Mouse (Mus musculus) midbrain, embryonic 12.5 days (tissue): Measurements from ENCODE around the gene Gm42906. TPM values are rescaled to one million over a fixed set of nuclear protein-coding genes. Genes with fewer than 3 reads are reported as not detected.

Experiments
- ATAC-seq: fragments of 200-750 bp; cut with Nextera tagmentation; 2 replicates; pipeline ENCODE4 v1.8.0; 2017; ENCODE audit warnings: low read depth, moderate TSS enrichment, moderate library complexity; ENCODE audit not compliant: low FRiP score
- H3K27ac ChIP-seq: fragments of 300-500 bp; sonication (generic); replicated peaks from 2 replicates; pipeline ENCODE4 v1.5.1; 2016; ENCODE audit warnings: mild to moderate bottlenecking
- H3K27me3 ChIP-seq: fragments of 300-500 bp; sonication (generic); 2 replicates; pipeline ENCODE4 v1.6.1; 2016; ENCODE audit warnings: mild to moderate bottlenecking
- H3K36me3 ChIP-seq: fragments of 300-500 bp; sonication (generic); 2 replicates; pipeline ENCODE4 v1.6.1; 2016
- H3K4me1 ChIP-seq: fragments of 300-500 bp; sonication (generic); 2 replicates; pipeline ENCODE4 v1.6.1; 2016
- H3K4me2 ChIP-seq: fragments of 300-500 bp; sonication (generic); replicated peaks from 2 replicates; pipeline ENCODE4 v1.6.1; 2016; ENCODE audit warnings: mild to moderate bottlenecking, moderate library complexity
- H3K4me3 ChIP-seq: fragments of 300-500 bp; sonication (generic); 2 replicates; pipeline ENCODE4 v1.5.1; 2016; ENCODE audit warnings: mild to moderate bottlenecking
- H3K9ac ChIP-seq: fragments of 300-500 bp; sonication (generic); replicated peaks from 2 replicates; pipeline ENCODE4 v1.6.1; 2016; ENCODE audit warnings: mild to moderate bottlenecking, moderate library complexity
- H3K9me3 ChIP-seq: fragments of 300-500 bp; sonication (generic); 2 replicates; pipeline ENCODE4 v1.6.1; 2016; ENCODE audit warnings: mild to moderate bottlenecking
- WGBS: fragments of 180-500 bp; shearing (Covaris S2); methylation state at CpG from one replicate; pipeline ENCODE4 v1.1.7; 2016; 5-methylcytosine and 5-hydroxymethylcytosine counted together
- polyA plus RNA-seq: library from polyadenylated mRNA; unstranded; fragments of >200 nt; fragmentation: Nextera tagmentation; extraction: Ambion mirVana; gene quantifications from 2 replicates; pipeline ENCODE4 v1.2.1, GENCODE M21; 2016

Gene Gm42906
- polyA plus RNA-seq, 1 experiment from 2014 or later: not detected

DNA sequence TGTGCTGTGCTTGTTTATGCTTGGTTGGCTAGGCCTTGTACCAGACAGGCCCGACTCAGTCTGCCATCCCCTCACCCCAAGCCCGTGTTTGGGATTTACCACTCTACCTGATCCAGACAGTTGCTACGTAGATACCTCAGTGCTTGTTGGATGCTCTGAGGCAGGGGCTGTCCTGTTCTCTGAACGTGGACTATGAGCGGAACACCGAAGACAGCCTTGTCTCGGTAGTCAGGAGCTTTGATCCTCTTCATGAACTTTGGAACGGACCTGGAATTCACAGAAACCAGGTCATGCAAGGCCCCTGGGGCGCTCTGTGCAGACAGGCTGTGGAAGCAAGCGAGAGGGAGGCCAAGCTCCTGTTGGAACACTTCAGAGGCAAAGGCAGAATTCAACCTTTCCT is 368.6 kb downstream of the Gm42906 start:
- H3K27ac ChIP-seq: no peak overlapping the region
- WGBS: 92% methylated on average over 10 of the region's 10 CpGs
- no peak overlapping the region for H3K9ac ChIP-seq
- H3K4me3 ChIP-seq: no peak overlapping the region
- peaks cover 8% of the 10 kb centered on the region; the same call in 1 of the 2 replicates for H3K4me1 ChIP-seq
- no peaks in the 10 kb centered on the region for H3K36me3 ChIP-seq
- ATAC-seq: no peak
- no peaks in the 10 kb centered on the region for H3K9me3 ChIP-seq
- H3K4me2 ChIP-seq: no peak overlapping the region
- no peaks in the 10 kb centered on the region for H3K27me3 ChIP-seq

DNA sequence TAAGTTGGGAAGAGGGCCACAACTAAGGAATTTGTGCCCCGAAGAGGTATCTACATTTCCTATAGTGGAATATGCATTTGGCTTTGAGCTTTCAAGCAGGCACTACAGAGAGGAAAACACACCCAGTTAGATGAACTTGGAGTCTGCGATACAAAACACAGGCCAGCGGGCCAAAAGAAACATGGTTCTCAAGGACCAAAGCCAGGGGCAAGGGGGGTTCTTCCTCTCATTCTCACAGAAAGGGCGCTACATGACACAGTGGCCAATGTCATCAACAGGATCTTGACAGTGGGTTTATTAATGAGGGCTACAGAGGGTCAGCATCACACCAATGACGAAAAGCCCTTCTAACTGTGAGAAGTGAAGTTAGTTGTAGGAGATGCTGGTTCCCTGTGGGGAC is 370.2 kb downstream of the Gm42906 start:
- no peak overlapping the region for H3K4me3 ChIP-seq
- 94% methylated on average over 5 of the region's 5 CpGs for WGBS
- H3K36me3 ChIP-seq: no peaks in the 10 kb centered on the region
- H3K9me3 ChIP-seq: no peaks in the 10 kb centered on the region
- H3K27me3 ChIP-seq: no peaks in the 10 kb centered on the region
- H3K9ac ChIP-seq: no peak overlapping the region
- H3K4me1 ChIP-seq: peaks cover 10% of the 10 kb centered on the region; the same call in 1 of the 2 replicates
- no peak overlapping the region for H3K27ac ChIP-seq
- H3K4me2 ChIP-seq: no peak overlapping the region
- no peak for ATAC-seq

DNA sequence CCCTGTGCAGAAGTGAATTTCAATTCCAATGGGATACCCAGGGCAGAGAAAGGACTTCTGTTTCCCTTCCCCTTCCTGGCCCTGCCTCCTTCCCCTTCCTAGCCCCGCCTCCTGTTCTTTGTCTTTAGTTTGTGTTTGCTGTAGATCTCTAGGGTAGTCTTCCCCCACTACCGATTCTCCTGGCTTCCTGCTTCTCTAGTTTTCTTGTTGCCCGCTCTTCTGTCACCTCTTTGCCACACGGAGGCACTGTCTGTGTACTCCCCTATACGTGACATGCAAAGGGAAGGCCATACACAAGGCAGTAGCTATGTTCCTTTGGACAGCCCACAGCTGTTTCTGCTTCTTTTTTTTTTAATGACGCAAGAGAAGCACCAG is 371.1 kb downstream of the Gm42906 start:
- Histone ChIP-seq H3K27ac (no peak overlapping the region), H3K27me3 (no peaks in the 10 kb centered on the region), H3K9ac (no peak overlapping the region), H3K36me3 (no peaks in the 10 kb centered on the region), H3K4me2 (no peak overlapping the region), H3K9me3 (no peaks in the 10 kb centered on the region), H3K4me3 (no peak overlapping the region), H3K4me1 (peaks cover 10% of the 10 kb centered on the region; the same call in 1 of the 2 replicates)
- WGBS: 72% methylated on average over 6 of the region's 6 CpGs
- ATAC-seq: no peak

DNA sequence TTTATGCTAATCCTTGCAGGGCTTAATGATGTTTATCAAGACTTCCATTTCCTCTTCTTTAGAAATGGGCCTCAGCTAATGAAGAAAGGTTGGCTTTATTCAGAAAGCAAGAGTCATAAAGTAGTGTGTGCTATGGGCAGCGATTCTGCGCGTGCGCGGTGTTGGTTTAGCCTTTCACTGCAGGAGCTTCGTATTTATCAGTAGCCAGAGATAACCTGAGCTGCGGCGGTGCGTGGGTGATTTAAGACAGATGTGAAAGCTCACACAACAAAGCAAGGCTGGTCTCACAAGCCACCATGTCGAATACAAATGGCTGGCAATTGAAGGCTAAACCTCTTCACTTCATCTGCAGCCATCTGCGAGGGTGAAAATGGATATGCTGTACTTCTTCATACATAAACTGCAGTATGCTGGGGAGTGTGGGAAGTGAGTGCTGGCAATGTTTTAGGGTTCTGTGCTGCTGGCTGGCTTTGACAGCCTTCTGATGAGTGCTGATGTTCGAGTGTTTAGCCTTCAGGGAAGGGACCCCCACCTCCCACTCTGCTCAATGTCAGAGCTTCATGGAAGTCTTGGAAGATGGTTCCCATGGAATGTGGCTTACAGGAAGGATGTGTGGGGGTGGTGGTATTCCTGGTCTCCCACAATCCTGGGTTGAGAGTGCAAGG is 371.6 kb downstream of the Gm42906 start:
- Histone ChIP-seq H3K9ac (no peak overlapping the region), H3K9me3 (no peaks in the 10 kb centered on the region), H3K36me3 (no peaks in the 10 kb centered on the region), H3K27me3 (no peaks in the 10 kb centered on the region), H3K4me1 (peaks cover 10% of the 10 kb centered on the region; the same call in 1 of the 2 replicates), H3K4me2 (no peak overlapping the region), H3K27ac (peak overlapping the region; percentile 11; the same call in 1 of the 2 replicates), H3K4me3 (no peak overlapping the region)
- no peak for ATAC-seq
- 74% methylated on average over 12 of the region's 12 CpGs for WGBS

DNA sequence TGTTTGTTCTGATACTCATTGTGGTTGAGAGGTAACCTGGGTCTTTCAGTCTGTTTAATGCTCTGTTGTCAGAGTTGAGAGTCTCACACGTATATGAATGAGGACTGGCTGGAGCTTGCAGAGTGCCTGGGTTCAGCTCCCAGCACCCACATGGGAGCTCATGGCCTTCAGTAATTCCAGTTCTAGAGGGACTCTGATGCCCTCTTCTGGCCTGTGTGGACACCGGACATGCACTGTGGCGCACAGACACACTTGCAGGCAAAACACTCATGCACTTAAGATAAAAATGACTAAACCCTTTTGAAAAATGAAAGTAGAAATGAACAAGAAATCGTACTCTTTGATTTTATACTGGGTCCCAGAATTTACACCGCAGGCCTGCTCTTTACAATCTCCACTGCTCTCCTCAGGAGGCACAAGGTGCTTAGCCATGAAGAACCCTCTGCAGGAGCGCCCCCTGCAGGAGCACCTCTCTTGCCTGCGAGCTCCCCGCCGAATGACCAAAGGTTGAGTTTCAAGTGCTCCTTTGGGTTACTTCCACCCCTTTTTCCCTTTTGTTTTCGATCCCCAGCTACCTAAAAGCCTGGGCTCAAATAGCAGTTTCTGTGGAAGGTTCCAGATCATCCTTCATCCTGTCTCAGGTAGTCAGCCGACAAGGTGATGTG is 372.4 kb downstream of the Gm42906 start:
- no peak overlapping the region for H3K27ac ChIP-seq
- H3K4me3 ChIP-seq: no peak overlapping the region
- no peaks in the 10 kb centered on the region for H3K36me3 ChIP-seq
- no peak for ATAC-seq
- H3K4me1 ChIP-seq: peaks cover 7% of the 10 kb centered on the region; the same call in 1 of the 2 replicates
- no peak overlapping the region for H3K9ac ChIP-seq
- WGBS: 91% methylated on average over 11 of the region's 11 CpGs
- no peak overlapping the region for H3K4me2 ChIP-seq
- no peaks in the 10 kb centered on the region for H3K9me3 ChIP-seq
- H3K27me3 ChIP-seq: no peaks in the 10 kb centered on the region

DNA sequence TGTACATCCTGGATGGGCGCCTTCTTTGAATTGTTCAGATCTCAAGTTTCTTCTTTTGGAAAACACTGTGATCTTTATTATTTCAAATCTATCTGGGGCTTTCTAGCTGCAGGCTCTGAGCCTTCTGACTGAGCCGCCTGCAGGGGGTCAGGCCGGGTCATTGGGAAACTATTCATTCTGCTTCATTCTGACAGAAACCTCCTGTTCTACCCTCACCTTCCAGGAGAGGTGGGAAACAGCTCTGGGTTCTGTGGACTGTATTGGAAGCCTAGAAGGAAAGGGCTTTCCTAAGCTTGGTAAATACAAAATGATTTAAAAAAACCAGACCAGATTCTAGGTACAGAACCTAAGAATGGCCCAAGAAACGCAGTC is 373.2 kb downstream of the Gm42906 start:
- H3K4me1 ChIP-seq: peaks cover 7% of the 10 kb centered on the region; the same call in 1 of the 2 replicates
- H3K27me3 ChIP-seq: no peaks in the 10 kb centered on the region
- no peak overlapping the region for H3K27ac ChIP-seq
- 39% methylated on average over 4 of the region's 4 CpGs for WGBS
- no peak overlapping the region for H3K4me3 ChIP-seq
- ATAC-seq: no peak
- no peak overlapping the region for H3K9ac ChIP-seq
- H3K36me3 ChIP-seq: no peaks in the 10 kb centered on the region
- H3K9me3 ChIP-seq: no peaks in the 10 kb centered on the region
- H3K4me2 ChIP-seq: no peak overlapping the region

DNA sequence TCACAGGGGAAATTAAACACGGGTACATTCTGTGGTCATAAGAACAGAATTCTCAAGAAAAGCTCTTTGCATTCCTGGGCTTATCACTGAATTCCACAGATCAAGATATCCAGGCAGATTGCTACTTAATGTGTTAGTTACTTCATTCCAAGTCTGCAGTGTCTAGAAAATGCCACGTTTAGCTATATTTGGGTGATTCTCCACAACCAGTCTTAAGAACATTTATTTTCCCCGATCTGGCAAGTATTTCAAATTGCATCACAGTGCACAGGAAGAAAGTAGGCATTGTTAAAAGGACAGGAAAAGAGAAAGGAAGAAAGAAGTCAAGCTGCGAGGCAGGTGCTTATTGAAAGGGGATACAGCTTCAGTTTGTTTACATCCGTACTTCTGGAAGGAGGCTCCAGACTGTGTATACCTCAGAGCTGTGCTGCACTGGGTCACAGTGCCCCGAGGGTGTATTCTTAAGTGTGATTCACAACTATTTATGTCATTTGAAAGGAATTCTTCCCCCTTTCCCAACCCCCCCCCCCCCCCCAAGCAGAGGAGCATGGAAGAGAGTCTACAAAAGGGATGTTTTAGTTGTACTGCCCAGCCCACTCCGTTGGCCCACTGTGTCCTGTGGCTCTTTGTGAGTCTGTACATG is 373.7 kb downstream of the Gm42906 start:
- Histone ChIP-seq H3K27ac (no peak overlapping the region), H3K4me1 (peaks cover 7% of the 10 kb centered on the region; the same call in 1 of the 2 replicates), H3K9ac (no peak overlapping the region), H3K4me3 (no peak overlapping the region), H3K9me3 (no peaks in the 10 kb centered on the region), H3K4me2 (no peak overlapping the region), H3K36me3 (no peaks in the 10 kb centered on the region), H3K27me3 (no peaks in the 10 kb centered on the region)
- WGBS: 41% methylated on average over 7 of the region's 7 CpGs
- peak; percentile 49; the same call in 1 of the 2 replicates for ATAC-seq

DNA sequence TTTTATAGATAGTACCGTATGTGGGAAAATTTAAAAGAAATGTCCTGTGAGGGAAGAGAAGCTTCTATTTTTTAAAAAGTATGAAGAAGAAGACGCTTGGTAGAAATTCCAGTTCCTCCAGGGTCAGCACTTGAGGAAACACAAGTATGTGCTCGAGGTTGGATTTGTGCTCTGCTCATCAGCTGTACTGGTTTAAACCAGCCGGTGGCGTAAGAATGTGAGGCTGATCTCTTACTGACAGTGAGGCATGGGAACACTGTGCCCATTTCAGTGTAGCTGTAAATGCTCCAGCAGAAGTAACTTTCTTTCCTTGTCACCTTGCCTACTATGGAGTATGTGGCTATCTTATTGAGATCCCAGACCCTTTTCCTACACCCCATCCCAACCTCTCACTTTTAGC is 374.8 kb downstream of the Gm42906 start:
- no peaks in the 10 kb centered on the region for H3K36me3 ChIP-seq
- H3K27me3 ChIP-seq: no peaks in the 10 kb centered on the region
- H3K4me2 ChIP-seq: no peak overlapping the region
- no peak overlapping the region for H3K27ac ChIP-seq
- peaks cover 7% of the 10 kb centered on the region; the same call in 1 of the 2 replicates for H3K4me1 ChIP-seq
- 92% methylated on average over 5 of the region's 5 CpGs for WGBS
- ATAC-seq: no peak
- H3K4me3 ChIP-seq: no peak overlapping the region
- no peaks in the 10 kb centered on the region for H3K9me3 ChIP-seq
- H3K9ac ChIP-seq: no peak overlapping the region

DNA sequence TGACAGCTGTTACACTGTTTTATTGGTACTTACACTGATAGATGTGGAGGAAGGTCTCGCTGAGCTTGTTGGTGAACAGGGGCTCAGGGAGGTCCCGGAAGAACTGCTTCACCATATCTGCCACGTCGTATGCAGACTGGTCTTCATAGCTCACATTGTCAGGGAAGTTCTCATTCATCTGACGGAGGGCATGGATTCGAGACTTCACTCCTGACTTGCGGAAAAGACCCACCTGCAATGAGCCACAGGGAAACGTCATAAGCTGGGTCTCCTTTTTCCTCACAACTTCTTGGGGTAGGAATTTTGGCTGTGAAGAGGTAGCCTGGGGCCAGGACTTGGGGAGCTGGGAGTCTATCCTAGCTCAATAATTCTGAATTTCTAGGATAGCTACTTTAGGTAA is 375.6 kb downstream of the Gm42906 start:
- no peak overlapping the region for H3K4me3 ChIP-seq
- no peaks in the 10 kb centered on the region for H3K36me3 ChIP-seq
- no peaks in the 10 kb centered on the region for H3K9me3 ChIP-seq
- no peak overlapping the region for H3K27ac ChIP-seq
- WGBS: 96% methylated on average over 8 of the region's 8 CpGs
- no peak overlapping the region for H3K9ac ChIP-seq
- H3K4me1 ChIP-seq: peaks cover 7% of the 10 kb centered on the region; the same call in 1 of the 2 replicates
- H3K27me3 ChIP-seq: no peaks in the 10 kb centered on the region
- no peak overlapping the region for H3K4me2 ChIP-seq
- ATAC-seq: no peak

DNA sequence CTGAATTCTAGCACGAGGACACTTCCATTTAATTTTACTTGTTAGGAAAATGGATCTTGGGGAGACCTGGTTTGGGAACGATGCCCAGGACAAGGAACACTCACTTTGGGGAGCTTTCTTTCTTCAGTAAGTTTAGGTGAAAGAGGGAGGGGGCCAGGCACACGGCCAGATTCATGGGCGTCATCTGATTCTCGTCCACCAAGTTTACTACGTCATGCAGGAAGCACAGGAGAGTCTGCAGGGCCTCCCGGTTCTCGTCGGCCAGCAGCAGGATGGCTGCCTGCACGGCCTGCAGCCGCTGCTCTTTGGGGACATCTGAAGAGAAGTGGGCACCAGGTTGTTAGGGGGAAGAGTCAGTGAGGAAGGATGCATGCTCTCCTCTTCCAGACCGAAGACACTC is 380.5 kb downstream of the Gm42906 start:
- Histone ChIP-seq H3K4me2 (no peak overlapping the region), H3K36me3 (no peaks in the 10 kb centered on the region), H3K9ac (no peak overlapping the region), H3K27ac (no peak overlapping the region), H3K4me3 (no peak overlapping the region), H3K27me3 (no peaks in the 10 kb centered on the region), H3K9me3 (no peaks in the 10 kb centered on the region), H3K4me1 (no peaks in the 10 kb centered on the region)
- ATAC-seq: no peak
- WGBS: 83% methylated on average over 12 of the region's 12 CpGs

DNA sequence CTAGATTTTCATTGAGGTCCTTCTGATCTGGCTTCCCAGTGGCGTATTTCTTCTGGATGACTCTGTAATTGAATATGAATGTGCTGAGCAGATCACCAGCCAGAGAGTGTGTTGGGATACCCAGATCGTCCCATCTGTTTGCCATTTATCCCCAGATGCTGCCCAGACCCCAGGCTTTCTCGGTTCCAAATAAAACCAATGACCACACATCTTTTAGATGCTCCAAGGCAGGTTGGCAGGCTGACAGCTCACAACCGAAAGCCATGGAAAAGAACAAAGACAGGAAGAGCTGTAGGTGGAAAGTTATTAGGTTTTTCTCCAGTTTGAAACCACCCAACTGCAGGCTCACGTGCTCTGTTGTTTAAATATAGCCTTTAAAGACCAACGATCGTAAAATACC is 381.0 kb downstream of the Gm42906 start:
- WGBS: 83% methylated on average over 7 of the region's 7 CpGs

DNA sequence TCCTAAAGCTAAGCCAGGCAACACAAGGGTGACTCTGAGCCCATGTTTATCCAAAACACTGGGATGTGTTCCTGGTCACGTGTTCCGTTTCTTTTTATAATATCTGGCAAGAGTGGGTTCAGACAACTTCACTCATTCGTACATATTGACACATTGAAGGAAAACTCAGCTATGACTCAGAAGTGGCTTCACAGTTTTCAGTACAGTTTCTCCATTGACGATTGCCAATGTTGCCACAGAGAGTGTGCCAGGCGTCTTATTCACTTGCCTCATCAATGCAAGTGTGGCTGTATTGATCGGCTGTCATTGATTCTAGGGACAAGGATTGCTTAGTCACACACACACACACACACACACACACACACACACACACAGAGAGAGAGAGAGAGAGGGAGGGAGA is 381.8 kb downstream of the Gm42906 start:
- no peak overlapping the region for H3K4me3 ChIP-seq
- WGBS: 90% methylated on average over 6 of the region's 6 CpGs

More for the DNA sequence above, 381.0 kb downstream of the Gm42906 start:
- no peak overlapping the region for H3K4me3 ChIP-seq
- H3K4me2 ChIP-seq: no peak overlapping the region
- no peak overlapping the region for H3K27ac ChIP-seq
- no peaks in the 10 kb centered on the region for H3K9me3 ChIP-seq
- H3K27me3 ChIP-seq: no peaks in the 10 kb centered on the region
- no peak for ATAC-seq
- H3K4me1 ChIP-seq: no peaks in the 10 kb centered on the region
- no peak overlapping the region for H3K9ac ChIP-seq
- H3K36me3 ChIP-seq: no peaks in the 10 kb centered on the region

More for the DNA sequence above, 381.8 kb downstream of the Gm42906 start:
- no peaks in the 10 kb centered on the region for H3K36me3 ChIP-seq
- no peaks in the 10 kb centered on the region for H3K27me3 ChIP-seq
- H3K4me1 ChIP-seq: no peaks in the 10 kb centered on the region
- H3K27ac ChIP-seq: no peak overlapping the region
- no peak for ATAC-seq
- no peak overlapping the region for H3K4me2 ChIP-seq
- H3K9me3 ChIP-seq: no peaks in the 10 kb centered on the region
- no peak overlapping the region for H3K9ac ChIP-seq
